Mouse (Mus musculus): Measurements from ENCODE around the gene Itga6.

DNA sequence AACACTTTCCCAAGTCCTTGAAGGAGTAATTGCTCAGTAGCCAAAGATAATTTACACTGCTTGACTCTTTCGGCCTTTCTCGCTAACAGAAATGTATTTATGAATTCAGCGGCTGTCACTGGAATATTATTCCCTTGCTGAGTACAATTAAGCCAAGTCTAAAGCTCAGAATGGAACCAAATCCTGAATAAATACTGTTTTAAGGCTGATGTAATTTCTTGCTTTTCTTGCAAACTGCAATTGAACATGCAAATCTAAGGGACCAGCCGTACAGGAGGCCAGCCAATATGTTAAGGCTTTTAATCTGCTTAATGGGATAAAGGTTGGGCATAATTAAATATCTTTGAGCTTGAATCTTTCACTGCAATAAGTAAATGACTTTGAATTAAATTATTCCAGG, 2.9 kb upstream of the Itga6 start:
- no peak for TF ChIP-seq EP300 (IDR thresholded peaks at IDR 0.05; ENCODE audit: low read depth)
- TF ChIP-seq CTCF (IDR thresholded peaks at IDR 0.05; ENCODE audit: low read depth) = no peak

Data from heart, postnatal 0 days (tissue).